Mouse (Mus musculus): ENCODE data around the gene Zfp638. TPM values are rescaled to one million over a fixed set of nuclear protein-coding genes. Genes with fewer than 3 reads are reported as not detected.
A peak's percentile ranks its signal among the peaks of the same experiment; 100 is the strongest.
"Not testable (repeated sequence)": the region's sequence is repeated elsewhere in the genome, so short reads cannot be mapped to it uniquely, and the experiment has no call there.

Zfp638 gene
- 104 and 139 TPM in 2 replicates for total RNA-seq (2014; fragmentation: Nextera tagmentation)
- total RNA-seq (2017), result 158 and 188 TPM in 2 replicates

GRCm38 (mm10) chr6:83866954-83867597 lies at the start of gene Zfp638:
Gene Zfp638, plus strand, starts transcription at chr6:83867109.
- ATAC-seq (replicated peaks; ENCODE audit: low FRiP score, low TSS enrichment, poor library complexity, severe bottlenecking), result peak; percentile 95

- no peak for ATAC-seq (replicated peaks; ENCODE audit: low FRiP score, low TSS enrichment, poor library complexity, severe bottlenecking)
Observed at GRCm38 (mm10) chr6:83818996-83819395, 47.9 kb upstream of the Zfp638 start.

- ATAC-seq (replicated peaks; ENCODE audit: low FRiP score, low TSS enrichment, poor library complexity, severe bottlenecking), result no peak
Observed at GRCm38 (mm10) chr6:83820727-83821515, 46.0 kb upstream of the Zfp638 start.

GRCm38 (mm10) chr6:83821856-83822255 lies 45.1 kb upstream of the Zfp638 start:
- ATAC-seq (replicated peaks; ENCODE audit: low FRiP score, low TSS enrichment, poor library complexity, severe bottlenecking), result no peak

GRCm38 (mm10) chr6:83830941-83831605 lies 35.8 kb upstream of the Zfp638 start:
- ATAC-seq (replicated peaks; ENCODE audit: low FRiP score, low TSS enrichment, poor library complexity, severe bottlenecking), result peak; percentile 24

GRCm38 (mm10) chr6:83831606-83832123 lies 35.2 kb upstream of the Zfp638 start, which contains the start of gene Paip2b:
Gene Paip2b, minus strand, starts transcription at chr6:83831741.
- peak; percentile 99 for ATAC-seq (replicated peaks; ENCODE audit: low FRiP score, low TSS enrichment, poor library complexity, severe bottlenecking)

- not testable (repeated sequence) for ATAC-seq (replicated peaks; ENCODE audit: low FRiP score, low TSS enrichment, poor library complexity, severe bottlenecking)
Observed at GRCm38 (mm10) chr6:83832393-83832792, 34.5 kb upstream of the Zfp638 start.

GRCm38 (mm10) chr6:83836826-83837225 lies 30.1 kb upstream of the Zfp638 start:
- ATAC-seq (replicated peaks; ENCODE audit: low FRiP score, low TSS enrichment, poor library complexity, severe bottlenecking), result no peak

- no peak for ATAC-seq (replicated peaks; ENCODE audit: low FRiP score, low TSS enrichment, poor library complexity, severe bottlenecking)
Observed at GRCm38 (mm10) chr6:83838046-83838445, 28.9 kb upstream of the Zfp638 start.

- ATAC-seq (replicated peaks; ENCODE audit: low FRiP score, low TSS enrichment, poor library complexity, severe bottlenecking), result no peak
Observed at GRCm38 (mm10) chr6:83840086-83840485, 26.8 kb upstream of the Zfp638 start.

GRCm38 (mm10) chr6:83844913-83845312 lies 22.0 kb upstream of the Zfp638 start:
- ATAC-seq (replicated peaks; ENCODE audit: low FRiP score, low TSS enrichment, poor library complexity, severe bottlenecking), result no peak

- no peak for ATAC-seq (replicated peaks; ENCODE audit: low FRiP score, low TSS enrichment, poor library complexity, severe bottlenecking)
Observed at GRCm38 (mm10) chr6:83846141-83846540, 20.8 kb upstream of the Zfp638 start.

GRCm38 (mm10) chr6:83849446-83849845 lies 17.5 kb upstream of the Zfp638 start:
- ATAC-seq (replicated peaks; ENCODE audit: low FRiP score, low TSS enrichment, poor library complexity, severe bottlenecking), result no peak

- ATAC-seq (replicated peaks; ENCODE audit: low FRiP score, low TSS enrichment, poor library complexity, severe bottlenecking), result no peak
Observed at GRCm38 (mm10) chr6:83857476-83857875, 9.4 kb upstream of the Zfp638 start.

- ATAC-seq (replicated peaks; ENCODE audit: low FRiP score, low TSS enrichment, poor library complexity, severe bottlenecking), result no peak
Observed at GRCm38 (mm10) chr6:83860033-83860432, 6.9 kb upstream of the Zfp638 start.

- ATAC-seq (replicated peaks; ENCODE audit: low FRiP score, low TSS enrichment, poor library complexity, severe bottlenecking), result no peak
Observed at GRCm38 (mm10) chr6:83863538-83863937, 3.4 kb upstream of the Zfp638 start.

GRCm38 (mm10) chr6:83866423-83866822 lies 486 bp upstream of the Zfp638 start:
- 0 out of 2 replicates have a peak, but pooled peaks have one; percentile 5 for ATAC-seq (replicated peaks; ENCODE audit: low FRiP score, low TSS enrichment, poor library complexity, severe bottlenecking)

GRCm38 (mm10) chr6:83867598-83868585 lies 983 bp downstream of the Zfp638 start:
- peak; percentile 70 for ATAC-seq (replicated peaks; ENCODE audit: low FRiP score, low TSS enrichment, poor library complexity, severe bottlenecking)

GRCm38 (mm10) chr6:83879815-83880214 lies 12.9 kb downstream of the Zfp638 start:
- 0 out of 2 replicates have a peak, but pooled peaks have one; percentile 41 for ATAC-seq (replicated peaks; ENCODE audit: low FRiP score, low TSS enrichment, poor library complexity, severe bottlenecking)
